Mouse (Mus musculus): ENCODE results near the gene Alox8.

DNA sequence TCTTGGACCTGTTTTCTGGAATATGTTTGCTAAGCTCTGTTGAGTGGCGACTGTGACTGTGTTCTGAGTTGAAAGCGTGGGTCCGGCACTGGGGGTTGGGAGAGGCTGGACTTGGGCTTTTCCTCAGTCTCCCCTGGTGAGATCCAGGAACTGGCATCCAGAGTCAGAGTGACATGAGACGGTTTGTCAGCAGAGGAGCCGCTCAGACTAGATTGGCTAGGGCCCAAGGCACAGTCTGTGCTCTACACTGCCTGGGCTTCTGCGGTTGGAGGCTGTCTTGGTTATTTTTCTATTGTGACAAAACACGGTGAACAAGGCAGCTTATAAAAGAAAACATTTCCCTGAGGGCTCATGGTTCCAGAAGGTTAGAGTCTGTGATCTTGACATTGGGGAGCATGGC lies 50.1 kb downstream of the Alox8 start:
- TF ChIP-seq CTCF (IDR thresholded peaks at IDR 0.05; ENCODE audit: borderline replicate concordance, insufficient read depth, low read length) (no peak), POLR2A (IDR thresholded peaks at IDR 0.05; ENCODE audit: low read depth, low read length) (no peak)
